Mouse (Mus musculus) embryo, embryonic 11 days (tissue): ENCODE results near the gene Hnrnpa3.
"Not testable (repeated sequence)": the region's sequence is repeated elsewhere in the genome, so short reads cannot be mapped to it uniquely, and the experiment has no call there.

ENCODE experiments used
- DNase-seq: peaks from one replicate; pipeline ENCODE4 v3.0.0-alpha.2; 2015

Hnrnpa3 gene

GRCm38 (mm10) chr2:75681439-75681838 lies 22.4 kb downstream of the Hnrnpa3 start:
- peak; percentile 58 for DNase-seq

- DNase-seq = no peak
These were observed 24.1 kb downstream of the Hnrnpa3 start for GRCm38 (mm10) chr2:75682978-75683709.

GRCm38 (mm10) chr2:75684526-75684925 lies 25.5 kb downstream of the Hnrnpa3 start:
- DNase-seq = no peak

- no peak for DNase-seq
These were observed 26.4 kb downstream of the Hnrnpa3 start for GRCm38 (mm10) chr2:75685458-75685861.

GRCm38 (mm10) chr2:75687040-75687749 lies 28.1 kb downstream of the Hnrnpa3 start:
- DNase-seq = no peak

- no peak for DNase-seq
These were observed 29.8 kb downstream of the Hnrnpa3 start for GRCm38 (mm10) chr2:75688901-75689300.

- no peak for DNase-seq
These were observed 30.6 kb downstream of the Hnrnpa3 start for GRCm38 (mm10) chr2:75689482-75690158.

- DNase-seq = no peak
These were observed 31.6 kb downstream of the Hnrnpa3 start for GRCm38 (mm10) chr2:75690656-75691055.

GRCm38 (mm10) chr2:75691316-75691715 lies 32.3 kb downstream of the Hnrnpa3 start:
- no peak for DNase-seq

- no peak for DNase-seq
These were observed 33.3 kb downstream of the Hnrnpa3 start for GRCm38 (mm10) chr2:75692369-75692768.

GRCm38 (mm10) chr2:75694926-75695325 lies 35.9 kb downstream of the Hnrnpa3 start:
- not testable (repeated sequence) for DNase-seq

GRCm38 (mm10) chr2:75695676-75696350 lies 36.8 kb downstream of the Hnrnpa3 start:
- DNase-seq = no peak

GRCm38 (mm10) chr2:75696371-75696770 lies 37.3 kb downstream of the Hnrnpa3 start:
- no peak for DNase-seq

- no peak for DNase-seq
These were observed 38.2 kb downstream of the Hnrnpa3 start for GRCm38 (mm10) chr2:75697222-75697621.

GRCm38 (mm10) chr2:75698007-75698406 lies 38.9 kb downstream of the Hnrnpa3 start:
- no peak for DNase-seq

GRCm38 (mm10) chr2:75698874-75699273 lies 39.8 kb downstream of the Hnrnpa3 start:
- DNase-seq = no peak

GRCm38 (mm10) chr2:75700543-75700942 lies 41.5 kb downstream of the Hnrnpa3 start:
- no peak for DNase-seq

GRCm38 (mm10) chr2:75701207-75701606 lies 42.1 kb downstream of the Hnrnpa3 start:
- no peak for DNase-seq

- DNase-seq = no peak
These were observed 42.9 kb downstream of the Hnrnpa3 start for GRCm38 (mm10) chr2:75701822-75702587.

GRCm38 (mm10) chr2:75702588-75702976 lies 43.5 kb downstream of the Hnrnpa3 start:
- no peak for DNase-seq

- peak; percentile 95 for DNase-seq
These were observed 44.5 kb downstream of the Hnrnpa3 start for GRCm38 (mm10) chr2:75703375-75704181.
